Mouse (Mus musculus) myocyte (in vitro differentiated cells): ENCODE data around the gene Ppm1b.

Source experiments
- MYOG ChIP-seq, 3 experiments: IDR thresholded peaks; one replicate each; pipeline ENCODE4 v1.6.1; 2011; ENCODE audit warnings: control low read depth in 2 of 3, low read depth in 2 of 3, mild to moderate bottlenecking in 2 of 3; ENCODE audit not compliant: insufficient read length in 2 of 3, control insufficient read depth in 1 of 3, insufficient read depth in 1 of 3
- POLR2A ChIP-seq: IDR thresholded peaks from one replicate; pipeline ENCODE4 v1.6.1; 2011; ENCODE audit warnings: low read depth, mild to moderate bottlenecking, control low read depth, moderate library complexity; ENCODE audit not compliant: insufficient read length
- REST ChIP-seq: IDR thresholded peaks from one replicate; pipeline ENCODE4 v1.6.1; 2011; ENCODE audit warnings: mild to moderate bottlenecking, control low read depth, moderate library complexity; ENCODE audit not compliant: insufficient read depth, insufficient read length

- TF ChIP-seq REST: no peak
- no peak for TF ChIP-seq POLR2A
- TF ChIP-seq MYOG (IDR thresholded peaks at IDR 0.05; ENCODE audit: control insufficient read depth in 1 of 3, insufficient read depth in 1 of 3, insufficient read length in 2 of 3, low read depth in 2 of 3): no peak
Measured at GRCm38 (mm10) chr17:85063560-85063959, 107.0 kb downstream of the Ppm1b start.
